ENCODE assay signal across 21 mouse cellular contexts in the genomic region with DNA sequence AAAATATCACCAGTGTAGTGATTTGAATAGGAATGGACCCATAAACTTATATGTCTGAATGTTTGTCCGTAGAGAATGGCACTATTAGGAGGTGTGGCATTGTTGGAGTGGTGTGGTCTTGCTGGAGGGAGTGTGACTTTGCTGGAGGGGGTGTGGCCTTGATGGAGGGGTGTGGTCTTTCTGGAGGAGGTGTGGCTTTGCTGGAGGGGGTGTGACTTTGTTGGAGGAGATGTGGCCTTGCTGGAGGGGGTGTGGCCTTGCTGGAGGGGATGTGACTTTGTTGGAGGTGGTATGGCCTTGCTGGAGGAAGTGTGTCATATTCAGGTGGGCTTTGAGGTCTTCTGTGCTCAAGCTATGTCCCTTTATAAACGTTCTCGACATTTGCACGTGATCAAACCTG.
"Had no signal": no experiment of that assay in that cellular context is flagged by ENCODE, and none has a peak within 500 bp of the region (broad histone marks: within the 10 kb centered on the region; RNA-seq: fewer than 3 reads in every experiment).

No protein-coding gene starts in this region.

- DNase-seq: kidney, adult 18-20 months; kidney, postnatal 10 days; kidney, postnatal 36 days; left cerebral cortex, postnatal 4 days; lung, adult 2 months; lung, postnatal 10 days; lung, postnatal 36 days; retina, postnatal 1 day; right cerebral cortex, postnatal 25 days; spleen, adult 18-20 months; thymus, adult 2 months; thymus, postnatal 14 days; thymus, postnatal 4 days had no signal

- H3K4me3 ChIP-seq: limb, embryonic 12.5 days; limb, embryonic 15.5 days; liver, embryonic 15.5 days; midbrain, embryonic 12.5 days; midbrain, embryonic 15.5 days; myocyte; neural tube, embryonic 13.5 days had no signal

- H3K27me3 ChIP-seq: limb, embryonic 12.5 days; limb, embryonic 15.5 days; liver, embryonic 15.5 days; midbrain, embryonic 12.5 days; midbrain, embryonic 15.5 days; neural tube, embryonic 13.5 days had no signal

- ATAC-seq: intestine, embryonic 16.5 days; midbrain, embryonic 15.5 days had no signal

- H3K27ac ChIP-seq: limb, embryonic 12.5 days; limb, embryonic 15.5 days; liver, embryonic 15.5 days; midbrain, embryonic 12.5 days; midbrain, embryonic 15.5 days; neural tube, embryonic 13.5 days had no signal

- H3K4me1 ChIP-seq: liver, embryonic 15.5 days; midbrain, embryonic 12.5 days had no signal

- H3K9me3 ChIP-seq: limb, embryonic 12.5 days; limb, embryonic 15.5 days; liver, embryonic 15.5 days; midbrain, embryonic 12.5 days; midbrain, embryonic 15.5 days; neural tube, embryonic 13.5 days had no signal

- H3K4me2 ChIP-seq: limb, embryonic 12.5 days; limb, embryonic 15.5 days; liver, embryonic 15.5 days; midbrain, embryonic 12.5 days; midbrain, embryonic 15.5 days; neural tube, embryonic 13.5 days had no signal

- H3K9ac ChIP-seq: limb, embryonic 12.5 days; limb, embryonic 15.5 days; liver, embryonic 15.5 days; midbrain, embryonic 12.5 days; midbrain, embryonic 15.5 days; neural tube, embryonic 13.5 days had no signal

- H3K36me3 ChIP-seq: limb, embryonic 12.5 days; limb, embryonic 15.5 days; liver, embryonic 15.5 days; midbrain, embryonic 12.5 days; midbrain, embryonic 15.5 days; neural tube, embryonic 13.5 days had no signal
